Mouse (Mus musculus): ENCODE data around the gene Rccd1. TPM values are rescaled to one million over a fixed set of nuclear protein-coding genes. Genes with fewer than 3 reads are reported as not detected.

Gene Rccd1
- polyA plus RNA-seq, 1 experiment from 2014 or later = 2.3 TPM

- Histone ChIP-seq H3K4me2 (ENCODE audit: low read depth, low read length) (peak overlapping the region; percentile 79), H3K4me1 (ENCODE audit: control insufficient read depth, low read depth, low read length) (peaks cover 5% of the 10 kb centered on the region), H3K27ac (ENCODE audit: low read length) (no peak overlapping the region), H3K36me3 (ENCODE audit: control insufficient read depth, insufficient read depth) (no peaks in the 10 kb centered on the region; the same call in 1 of the 2 replicates), H3K27me3 (ENCODE audit: control insufficient read depth, insufficient read depth, low read depth, low read length) (peaks cover 27% of the 10 kb centered on the region), H3K4me3 (ENCODE audit: low read depth, low read length) (no peak overlapping the region), H3K9me3 (replicated peaks; ENCODE audit: control insufficient read depth, low read length) (no peaks in the 10 kb centered on the region), H3K9ac (ENCODE audit: low read depth, low read length) (no peak overlapping the region)
- ATAC-seq (ENCODE audit: low read depth) = no peak
- WGBS (ENCODE audit: insufficient replicate concordance) = 52% methylated on average over 5 of the region's 5 CpGs
Measured at GRCm38 (mm10) chr7:80369461-80369860, 45.2 kb upstream of the Rccd1 start.

GRCm38 (mm10) chr7:80368635-80369421 lies 44.6 kb upstream of the Rccd1 start:
- no peak overlapping the region for H3K9ac ChIP-seq (ENCODE audit: low read depth, low read length)
- H3K27me3 ChIP-seq (ENCODE audit: control insufficient read depth, insufficient read depth, low read depth, low read length) = peaks cover 27% of the 10 kb centered on the region
- H3K9me3 ChIP-seq (replicated peaks; ENCODE audit: control insufficient read depth, low read length) = no peaks in the 10 kb centered on the region
- no peak overlapping the region for H3K4me3 ChIP-seq (ENCODE audit: low read depth, low read length)
- peaks cover 5% of the 10 kb centered on the region for H3K4me1 ChIP-seq (ENCODE audit: control insufficient read depth, low read depth, low read length)
- H3K4me2 ChIP-seq (ENCODE audit: low read depth, low read length) = 0 out of 2 replicates have a peak overlapping the region, but pooled peaks have one; percentile 2
- ATAC-seq (ENCODE audit: low read depth) = no peak
- H3K27ac ChIP-seq (ENCODE audit: low read length) = no peak overlapping the region; the same call in 1 of the 2 replicates
- H3K36me3 ChIP-seq (ENCODE audit: control insufficient read depth, insufficient read depth) = no peaks in the 10 kb centered on the region; the same call in 1 of the 2 replicates
- WGBS (ENCODE audit: insufficient replicate concordance) = 45% methylated on average over 20 of the region's 20 CpGs

GRCm38 (mm10) chr7:80368009-80368408 lies 43.8 kb upstream of the Rccd1 start:
- no peak overlapping the region for H3K27ac ChIP-seq (ENCODE audit: low read length)
- H3K4me1 ChIP-seq (ENCODE audit: control insufficient read depth, low read depth, low read length) = peaks cover 5% of the 10 kb centered on the region
- ATAC-seq (ENCODE audit: low read depth) = no peak
- H3K4me3 ChIP-seq (ENCODE audit: low read depth, low read length) = no peak overlapping the region
- no peaks in the 10 kb centered on the region for H3K9me3 ChIP-seq (replicated peaks; ENCODE audit: control insufficient read depth, low read length)
- H3K9ac ChIP-seq (ENCODE audit: low read depth, low read length) = no peak overlapping the region
- peaks cover 27% of the 10 kb centered on the region for H3K27me3 ChIP-seq (ENCODE audit: control insufficient read depth, insufficient read depth, low read depth, low read length)
- WGBS (ENCODE audit: insufficient replicate concordance) = 78% methylated on average over 9 of the region's 9 CpGs
- no peak overlapping the region for H3K4me2 ChIP-seq (ENCODE audit: low read depth, low read length)
- H3K36me3 ChIP-seq (ENCODE audit: control insufficient read depth, insufficient read depth) = no peaks in the 10 kb centered on the region; the same call in 1 of the 2 replicates

- Histone ChIP-seq H3K4me2 (ENCODE audit: low read depth, low read length) (no peak overlapping the region), H3K4me1 (ENCODE audit: control insufficient read depth, low read depth, low read length) (peaks cover 5% of the 10 kb centered on the region), H3K27me3 (ENCODE audit: control insufficient read depth, insufficient read depth, low read depth, low read length) (peaks cover 27% of the 10 kb centered on the region), H3K36me3 (ENCODE audit: control insufficient read depth, insufficient read depth) (no peaks in the 10 kb centered on the region; the same call in 1 of the 2 replicates), H3K27ac (ENCODE audit: low read length) (no peak overlapping the region), H3K9me3 (replicated peaks; ENCODE audit: control insufficient read depth, low read length) (no peaks in the 10 kb centered on the region), H3K4me3 (ENCODE audit: low read depth, low read length) (no peak overlapping the region), H3K9ac (ENCODE audit: low read depth, low read length) (no peak overlapping the region)
- ATAC-seq (ENCODE audit: low read depth) = no peak
- WGBS (ENCODE audit: insufficient replicate concordance) = 82% methylated on average over 7 of the region's 7 CpGs
Measured at GRCm38 (mm10) chr7:80367232-80367631, 43.0 kb upstream of the Rccd1 start.

- peaks cover 5% of the 10 kb centered on the region; the same call in 1 of the 2 replicates for H3K4me1 ChIP-seq (ENCODE audit: control insufficient read depth, low read depth, low read length)
- no peak overlapping the region for H3K4me3 ChIP-seq (ENCODE audit: low read depth, low read length)
- no peak for ATAC-seq (ENCODE audit: low read depth)
- H3K36me3 ChIP-seq (ENCODE audit: control insufficient read depth, insufficient read depth) = no peaks in the 10 kb centered on the region; the same call in 1 of the 2 replicates
- H3K9me3 ChIP-seq (replicated peaks; ENCODE audit: control insufficient read depth, low read length) = no peaks in the 10 kb centered on the region
- WGBS (ENCODE audit: insufficient replicate concordance) = 55% methylated on average over 2 of the region's 2 CpGs
- peaks cover 13% of the 10 kb centered on the region for H3K27me3 ChIP-seq (ENCODE audit: control insufficient read depth, insufficient read depth, low read depth, low read length)
- H3K9ac ChIP-seq (ENCODE audit: low read depth, low read length) = no peak overlapping the region
- H3K27ac ChIP-seq (ENCODE audit: low read length) = no peak overlapping the region
- no peak overlapping the region for H3K4me2 ChIP-seq (ENCODE audit: low read depth, low read length)
Measured at GRCm38 (mm10) chr7:80365759-80366158, 41.5 kb upstream of the Rccd1 start.

GRCm38 (mm10) chr7:80360435-80360834 lies 36.2 kb upstream of the Rccd1 start:
- H3K9ac ChIP-seq (ENCODE audit: low read depth, low read length) = no peak overlapping the region

GRCm38 (mm10) chr7:80358039-80358438 lies 33.8 kb upstream of the Rccd1 start:
- WGBS (ENCODE audit: insufficient replicate concordance) = 72% methylated on average over 4 of the region's 4 CpGs
- Histone ChIP-seq H3K27ac (ENCODE audit: low read length) (no peak overlapping the region), H3K4me1 (ENCODE audit: control insufficient read depth, low read depth, low read length) (no peaks in the 10 kb centered on the region), H3K27me3 (ENCODE audit: control insufficient read depth, insufficient read depth, low read depth, low read length) (no peaks in the 10 kb centered on the region), H3K36me3 (ENCODE audit: control insufficient read depth, insufficient read depth) (no peaks in the 10 kb centered on the region), H3K9me3 (replicated peaks; ENCODE audit: control insufficient read depth, low read length) (no peaks in the 10 kb centered on the region), H3K4me2 (ENCODE audit: low read depth, low read length) (no peak overlapping the region), H3K4me3 (ENCODE audit: low read depth, low read length) (no peak overlapping the region), H3K9ac (ENCODE audit: low read depth, low read length) (no peak overlapping the region)
- no peak for ATAC-seq (ENCODE audit: low read depth)

More at GRCm38 (mm10) chr7:80360435-80360834, 36.2 kb upstream of the Rccd1 start:
- no peak; the same call in 1 of the 2 replicates for ATAC-seq (ENCODE audit: low read depth)
- Histone ChIP-seq H3K4me2 (ENCODE audit: low read depth, low read length) (no peak overlapping the region), H3K4me1 (ENCODE audit: control insufficient read depth, low read depth, low read length) (no peaks in the 10 kb centered on the region), H3K36me3 (ENCODE audit: control insufficient read depth, insufficient read depth) (no peaks in the 10 kb centered on the region; the same call in 1 of the 2 replicates), H3K9me3 (replicated peaks; ENCODE audit: control insufficient read depth, low read length) (no peaks in the 10 kb centered on the region), H3K27ac (ENCODE audit: low read length) (no peak overlapping the region), H3K27me3 (ENCODE audit: control insufficient read depth, insufficient read depth, low read depth, low read length) (no peaks in the 10 kb centered on the region), H3K4me3 (ENCODE audit: low read depth, low read length) (no peak overlapping the region)
- WGBS (ENCODE audit: insufficient replicate concordance) = 35% methylated on average over 3 of the region's 3 CpGs

- 68% methylated on average over 8 of the region's 8 CpGs for WGBS (ENCODE audit: insufficient replicate concordance)
- no peaks in the 10 kb centered on the region for H3K4me1 ChIP-seq (ENCODE audit: control insufficient read depth, low read depth, low read length)
- no peak overlapping the region for H3K4me2 ChIP-seq (ENCODE audit: low read depth, low read length)
- H3K9me3 ChIP-seq (replicated peaks; ENCODE audit: control insufficient read depth, low read length) = no peaks in the 10 kb centered on the region
- H3K4me3 ChIP-seq (ENCODE audit: low read depth, low read length) = no peak overlapping the region
- no peak overlapping the region for H3K27ac ChIP-seq (ENCODE audit: low read length)
- H3K36me3 ChIP-seq (ENCODE audit: control insufficient read depth, insufficient read depth) = no peaks in the 10 kb centered on the region
- no peak overlapping the region for H3K9ac ChIP-seq (ENCODE audit: low read depth, low read length)
- no peak for ATAC-seq (ENCODE audit: low read depth)
- no peaks in the 10 kb centered on the region for H3K27me3 ChIP-seq (ENCODE audit: control insufficient read depth, insufficient read depth, low read depth, low read length)
Measured at GRCm38 (mm10) chr7:80357156-80357555, 32.9 kb upstream of the Rccd1 start.

GRCm38 (mm10) chr7:80356351-80356750 lies 32.1 kb upstream of the Rccd1 start:
- Histone ChIP-seq H3K27me3 (ENCODE audit: control insufficient read depth, insufficient read depth, low read depth, low read length) (no peaks in the 10 kb centered on the region), H3K27ac (ENCODE audit: low read length) (no peak overlapping the region), H3K4me2 (ENCODE audit: low read depth, low read length) (no peak overlapping the region), H3K9ac (ENCODE audit: low read depth, low read length) (no peak overlapping the region), H3K4me3 (ENCODE audit: low read depth, low read length) (no peak overlapping the region), H3K4me1 (ENCODE audit: control insufficient read depth, low read depth, low read length) (no peaks in the 10 kb centered on the region), H3K36me3 (ENCODE audit: control insufficient read depth, insufficient read depth) (no peaks in the 10 kb centered on the region), H3K9me3 (replicated peaks; ENCODE audit: control insufficient read depth, low read length) (no peaks in the 10 kb centered on the region)
- WGBS (ENCODE audit: insufficient replicate concordance) = 71% methylated on average over 13 of the region's 13 CpGs
- no peak for ATAC-seq (ENCODE audit: low read depth)
